Mouse (Mus musculus): ENCODE data around the gene Pde4c.

GRCm38 (mm10) chr8:70698310-70699109, 25.0 kb upstream of the Pde4c start, which contains the start of gene Jund:
- TF ChIP-seq TCF12 (IDR thresholded peaks at IDR 0.05; ENCODE audit: insufficient read depth, poor library complexity, severe bottlenecking), result no peak
- peak; percentile 94 for TF ChIP-seq POLR2A (IDR thresholded peaks at IDR 0.05; ENCODE audit: insufficient read length, low read depth)
- TF ChIP-seq E2F4 (IDR thresholded peaks at IDR 0.05; ENCODE audit: insufficient read depth), result peak; percentile 19
- TF ChIP-seq REST (IDR thresholded peaks at IDR 0.05; ENCODE audit: insufficient read depth, insufficient read length), result no peak
- TF ChIP-seq POLR2AphosphoS2 (IDR thresholded peaks at IDR 0.05; ENCODE audit: insufficient read length, low read depth), result peak; percentile 89
- TF ChIP-seq CEBPB (IDR thresholded peaks at IDR 0.05; ENCODE audit: insufficient read depth, poor library complexity, severe bottlenecking), result no peak

Measured in myocyte (in vitro differentiated cells).